8 mouse cellular contexts compared by ENCODE assay signal in genomic region chr9:41105201-41105643, GRCm38 (mm10). TPM values are rescaled to one million over a fixed set of nuclear protein-coding genes. Genes with fewer than 3 reads are reported as not detected.
DNase-seq lines count a peak whose midpoint lies in the region; ATAC-seq and TF ChIP-seq lines count a peak whose summit lies in the region.
"Had no signal": no experiment of that assay in that cellular context is flagged by ENCODE, and none has a peak within 500 bp of the region (broad histone marks: within the 10 kb centered on the region; RNA-seq: fewer than 3 reads in every experiment).

No protein-coding gene starts in this region.

- 20% methylated on average over 7 of the region's 7 CpGs for WGBS in liver, embryonic 14.5 days (ENCODE audit: insufficient replicate concordance)

- no peak for TF ChIP-seq CTCF in CH12.LX (conservative IDR thresholded peaks at IDR 0.05 in 1 of 2, IDR thresholded peaks at IDR 0.05 in 1 of 2; ENCODE audit: low read depth in 2 of 2, low read length in 2 of 2)
- TF ChIP-seq CTCF in liver, embryonic 14.5 days (IDR thresholded peaks at IDR 0.05; ENCODE audit: low read depth): no peak

- no peaks in the 10 kb centered on the region for H3K9me3 ChIP-seq in CH12.LX (replicated peaks; ENCODE audit: low read length)
- no peaks in the 10 kb centered on the region for H3K9me3 ChIP-seq in liver, embryonic 14.5 days (ENCODE audit: control insufficient read depth, low read length)

- no peaks in the 10 kb centered on the region for H3K36me3 ChIP-seq in CH12.LX (replicated peaks in 1 of 2; ENCODE audit: control insufficient read depth in 1 of 2, insufficient read depth in 1 of 2, low read length in 1 of 2)
- H3K36me3 ChIP-seq in liver, embryonic 14.5 days (replicated peaks; ENCODE audit: control insufficient read depth, insufficient read depth, low read depth): no peaks in the 10 kb centered on the region

- peak overlapping the region; percentile 70 for H3K27ac ChIP-seq in CH12.LX (ENCODE audit: insufficient read depth, low read depth)
- H3K27ac ChIP-seq in liver, embryonic 14.5 days: no peak overlapping the region

- H3K4me1 ChIP-seq in CH12.LX (ENCODE audit: control insufficient read depth in 1 of 2, insufficient read depth in 2 of 2): peaks cover 39 to 70% of the 10 kb centered on the region in 2 experiments
- peaks cover 0 to 10% of the 10 kb centered on the region in 2 experiments; a peak in 2 of 4 replicates for H3K4me1 ChIP-seq in liver, embryonic 14.5 days (replicated peaks; ENCODE audit: control insufficient read depth in 2 of 2, insufficient read depth in 2 of 2, low read length in 1 of 2)

- H3K9ac ChIP-seq in CH12.LX (ENCODE audit: insufficient read depth, low read depth): peak overlapping the region; percentile 51
- H3K9ac ChIP-seq in liver, embryonic 14.5 days (replicated peaks): no peak overlapping the region

- in situ Hi-C loops in CH12.LX (cut with MboI; ENCODE audit: low pct_ligation_motif_present, low pct_unique_long_range_greater_than_20kb, low sequenced_read_pairs): loop anchor here (10.0 kb wide), 1 partner anchor 60 kb away; the partner anchor contains the start of gene Ubash3b

- dilution Hi-C loops in CH12.LX (cut with MboI; ENCODE audit: extremely low pct_ligation_motif_present, extremely low pct_unique_long_range_greater_than_20kb, low sequenced_read_pairs): no loop called here

- peak; percentile 82 for DNase-seq in CH12.LX (ENCODE audit: extremely low read depth)
- DNase-seq in ZHBTc4 (ENCODE audit: low read depth, low spot score): peak; percentile 17
- DNase-seq in liver, embryonic 14.5 days (ENCODE audit: low read depth in 3 of 3, low spot score in 3 of 3): peak in 1 of 3 experiments; percentile 16
- DNase-seq in spleen, adult 12 weeks (ENCODE audit: low spot score): peak; percentile 51
- no peak for DNase-seq in frontal cortex, postnatal 25 days (ENCODE audit: low spot score in 2 of 2)
- no peak for DNase-seq in testis, postnatal 14 days (ENCODE audit: low spot score)
- no peak for DNase-seq in frontal cortex, adult 2 months (ENCODE audit: extremely low spot score in 1 of 2, low spot score in 1 of 2)
- DNase-seq: kidney, adult 8-10 months had no signal

- 0 out of 2 replicates have a peak, but pooled peaks have one; percentile 31 for ATAC-seq in liver, embryonic 14.5 days (ENCODE audit: insufficient read depth)

- no peak; the same call in 1 of the 2 replicates for TF ChIP-seq RAD21 in CH12.LX (IDR thresholded peaks at IDR 0.05; ENCODE audit: low read depth, low read length)

- no peak overlapping the region for H3K4me3 ChIP-seq in CH12.LX (replicated peaks in 1 of 3; ENCODE audit: low read depth in 2 of 3, low read length in 2 of 3, poor library complexity in 1 of 3)
- no peak overlapping the region for H3K4me3 ChIP-seq in liver, embryonic 14.5 days (ENCODE audit: insufficient read depth in 1 of 2, low read depth in 2 of 2, low read length in 2 of 2)

- peak; percentile 72; the same call in 1 of the 2 replicates for TF ChIP-seq EP300 in CH12.LX (IDR thresholded peaks at IDR 0.05; ENCODE audit: low read length)
- TF ChIP-seq EP300 in liver, embryonic 14.5 days (IDR thresholded peaks at IDR 0.05; ENCODE audit: low read depth): no peak

- no peaks in the 10 kb centered on the region for H3K79me2 ChIP-seq in CH12.LX (replicated peaks; ENCODE audit: control insufficient read depth, extremely low read depth, insufficient read depth, poor library complexity, severe bottlenecking)

- peak overlapping the region; percentile 64 for H3K4me2 ChIP-seq in CH12.LX (ENCODE audit: insufficient read depth, low read depth, poor library complexity, severe bottlenecking)
- no peak overlapping the region for H3K4me2 ChIP-seq in liver, embryonic 14.5 days (ENCODE audit: low read depth)

- peak; percentile 50 for TF ChIP-seq POLR2A in CH12.LX (IDR thresholded peaks at IDR 0.05; ENCODE audit: low read depth, low read length)

- no peaks in the 10 kb centered on the region for H3K27me3 ChIP-seq in CH12.LX (replicated peaks)
- no peaks in the 10 kb centered on the region for H3K27me3 ChIP-seq in liver, embryonic 14.5 days (ENCODE audit: control insufficient read depth, insufficient read depth, low read length)

TF ChIP-seq in CH12.LX, 34 proteins besides CTCF, POLR2A, EP300 and RAD21:
- peak; percentile 44; the same call in 1 of the 2 replicates for TF ChIP-seq TCF12 (IDR thresholded peaks at IDR 0.05; ENCODE audit: low read depth, low read length)
- no peak for TF ChIP-seq RCOR1 (conservative IDR thresholded peaks at IDR 0.05; ENCODE audit: low read depth, low read length)
- TF ChIP-seq ZKSCAN1 (IDR thresholded peaks at IDR 0.05; ENCODE audit: borderline replicate concordance, low read depth, low read length): no peak
- TF ChIP-seq MEF2A (IDR thresholded peaks at IDR 0.05; ENCODE audit: borderline replicate concordance, low read depth, low read length): peak; percentile 97
- TF ChIP-seq PAX5 (IDR thresholded peaks at IDR 0.05; ENCODE audit: low read length): no peak
- TF ChIP-seq HCFC1 (IDR thresholded peaks at IDR 0.05; ENCODE audit: low read depth, low read length): no peak
- TF ChIP-seq TBP (conservative IDR thresholded peaks at IDR 0.05; ENCODE audit: low read depth, low read length): no peak
- peak; percentile 58; the same call in 1 of the 2 replicates for TF ChIP-seq JUN (IDR thresholded peaks at IDR 0.05; ENCODE audit: insufficient read depth, low read depth, low read length)
- no peak for TF ChIP-seq USF1 (IDR thresholded peaks at IDR 0.05; ENCODE audit: low read depth, low read length)
- no peak for TF ChIP-seq NELFE (IDR thresholded peaks at IDR 0.05; ENCODE audit: low read depth, low read length)
- no peak for TF ChIP-seq ZMIZ1 (IDR thresholded peaks at IDR 0.05; ENCODE audit: low read depth, low read length)
- peak; percentile 61; the same call in 1 of the 2 replicates for TF ChIP-seq BHLHE40 (IDR thresholded peaks at IDR 0.05; ENCODE audit: low read depth, low read length)
- TF ChIP-seq MXI1 (IDR thresholded peaks at IDR 0.05; ENCODE audit: low read depth, low read length): no peak
- no peak for TF ChIP-seq ZNF384 (IDR thresholded peaks at IDR 0.05; ENCODE audit: low read depth, low read length)
- TF ChIP-seq MAFK (IDR thresholded peaks at IDR 0.05; ENCODE audit: insufficient replicate concordance, low read length): 0 out of 2 replicates have a peak, but pooled peaks have one; percentile 11
- TF ChIP-seq UBTF (IDR thresholded peaks at IDR 0.05; ENCODE audit: low read depth, low read length): no peak
- peak; percentile 64 for TF ChIP-seq IRF4 (IDR thresholded peaks at IDR 0.05; ENCODE audit: low read depth, low read length)
- TF ChIP-seq E2F4 (IDR thresholded peaks at IDR 0.05; ENCODE audit: insufficient replicate concordance, low read depth, low read length): no peak
- TF ChIP-seq CHD2 (IDR thresholded peaks at IDR 0.05; ENCODE audit: low read length): peak; percentile 79
- peak; percentile 66; the same call in 1 of the 2 replicates for TF ChIP-seq MAX (IDR thresholded peaks at IDR 0.05; ENCODE audit: low read length)
- TF ChIP-seq ZC3H11A (IDR thresholded peaks at IDR 0.05; ENCODE audit: low read depth, low read length): no peak
- TF ChIP-seq MYC (IDR thresholded peaks at IDR 0.05; ENCODE audit: low read depth, low read length): 0 out of 2 replicates have a peak, but pooled peaks have one; percentile 59
- peak; percentile 66; the same call in 1 of the 2 replicates for TF ChIP-seq ELF1 (IDR thresholded peaks at IDR 0.05; ENCODE audit: low read depth, low read length)
- peak; percentile 87 for TF ChIP-seq ETS1 (conservative IDR thresholded peaks at IDR 0.05; ENCODE audit: low read depth, low read length)
- no peak for TF ChIP-seq POLR2AphosphoS2 (IDR thresholded peaks at IDR 0.05; ENCODE audit: low read depth, low read length)

RNA-seq across cellular contexts. Expression of gene Ubash3b, which starts 56.3 kb away (rescaled TPM):
- total RNA-seq in CH12.LX (2012; rRNA removed) (4.2 and 5.0 TPM in 2 replicates), CH12.LX (2014; rRNA removed) (2.8 and 3.3 TPM in 2 replicates)
- 4.5 and 4.6 TPM in 2 replicates for polyA plus RNA-seq in CH12.LX (2012; ENCODE audit: insufficient read length, low read depth)
- 3.4 and 3.5 TPM in 2 replicates for polyA plus RNA-seq in liver, embryonic 14.5 days (2012; rRNA removed)
- polyA plus RNA-seq in liver, embryonic 14.5 days (2014; fragmentation: Nextera tagmentation; extraction: Ambion mirVana): 5.9 and 7.2 TPM in 2 replicates
- polyA plus RNA-seq in frontal cortex, adult 2 months (2012; rRNA removed): 18.6 and 19.1 TPM in 2 replicates

Comparison
In these comparisons a context has a peak if more than half of its experiments do, and no peak if none do; other contexts are left out.
1. DNase-seq: peak in CH12.LX (single experiment), ZHBTc4 (single experiment) and spleen, adult 12 weeks (single experiment); none in frontal cortex, postnatal 25 days (0 of 2), testis, postnatal 14 days (single experiment) and frontal cortex, adult 2 months (0 of 2).